Mouse (Mus musculus): ENCODE results near the gene Fam234a.
"Not testable (repeated sequence)": the region's sequence is repeated elsewhere in the genome, so short reads cannot be mapped to it uniquely, and the experiment has no call there.

The Fam234a gene

GRCm38 (mm10) chr17:26244101-26244841 lies at the start of gene Fam234a:
Fam234a (minus strand) TSS chr17:26244242.
- peak; percentile 98 to 99 for DNase-seq

GRCm38 (mm10) chr17:26289475-26289874 lies 45.4 kb upstream of the Fam234a start:
- DNase-seq: no peak

- no peak for DNase-seq
These were observed 42.3 kb upstream of the Fam234a start for GRCm38 (mm10) chr17:26286199-26286955.

- DNase-seq: peak; percentile 49 to 55
These were observed 32.7 kb upstream of the Fam234a start for GRCm38 (mm10) chr17:26276711-26277110.

- no peak for DNase-seq
These were observed 31.9 kb upstream of the Fam234a start for GRCm38 (mm10) chr17:26275933-26276332.

- no peak for DNase-seq
These were observed 28.5 kb upstream of the Fam234a start for GRCm38 (mm10) chr17:26272586-26272985.

- DNase-seq: not testable (repeated sequence)
These were observed 25.5 kb upstream of the Fam234a start for GRCm38 (mm10) chr17:26269577-26269976.

GRCm38 (mm10) chr17:26268851-26269250 lies 24.8 kb upstream of the Fam234a start:
- no peak for DNase-seq

GRCm38 (mm10) chr17:26262384-26262783 lies 18.3 kb upstream of the Fam234a start:
- no peak for DNase-seq

- no peak for DNase-seq
These were observed 17.8 kb upstream of the Fam234a start for GRCm38 (mm10) chr17:26261826-26262225.

GRCm38 (mm10) chr17:26255313-26255712 lies 11.3 kb upstream of the Fam234a start:
- no peak for DNase-seq

- DNase-seq: no peak
These were observed 9.4 kb upstream of the Fam234a start for GRCm38 (mm10) chr17:26253399-26253798.

- DNase-seq: peak; percentile 96 to 97
These were observed 8.7 kb upstream of the Fam234a start, which contains the start of gene Luc7l for GRCm38 (mm10) chr17:26252539-26253251. Luc7l (plus strand) TSS chr17:26252896.

GRCm38 (mm10) chr17:26251886-26252538 lies 8.0 kb upstream of the Fam234a start:
- no peak for DNase-seq

GRCm38 (mm10) chr17:26243471-26244100 lies 456 bp downstream of the Fam234a start:
- peak; percentile 76 to 91 for DNase-seq

- DNase-seq: no peak
These were observed 3.1 kb downstream of the Fam234a start for GRCm38 (mm10) chr17:26240990-26241389.

- DNase-seq: no peak
These were observed 3.8 kb downstream of the Fam234a start for GRCm38 (mm10) chr17:26240120-26240790.

GRCm38 (mm10) chr17:26239551-26239950 lies 4.5 kb downstream of the Fam234a start:
- no peak for DNase-seq

- no peak for DNase-seq
These were observed 6.4 kb downstream of the Fam234a start for GRCm38 (mm10) chr17:26237667-26238066.

GRCm38 (mm10) chr17:26235077-26235815 lies 8.8 kb downstream of the Fam234a start:
- no peak for DNase-seq

- no peak for DNase-seq
These were observed 9.7 kb downstream of the Fam234a start for GRCm38 (mm10) chr17:26234386-26234785.
